Mouse (Mus musculus) embryonic facial prominence, embryonic 14.5 days (tissue): ENCODE data around the gene Mettl5. TPM values are rescaled to one million over a fixed set of nuclear protein-coding genes. Genes with fewer than 3 reads are reported as not detected.

Experiments used
- ATAC-seq: fragments of 200-750 bp; cut with Nextera tagmentation; 2 replicates; pipeline ENCODE4 v1.8.0; 2017; ENCODE audit warnings: low read depth, moderate number of reproducible peaks, moderate TSS enrichment
- DNase-seq: peaks from one replicate; pipeline ENCODE4 v3.0.0-alpha.2; 2015; ENCODE audit warnings: low spot score
- H3K27ac ChIP-seq: fragments of 300-500 bp; sonication (generic); replicated peaks from 2 replicates; pipeline ENCODE4 v1.5.1; 2014; ENCODE audit warnings: low read depth, mild to moderate bottlenecking, low read length, moderate library complexity
- H3K27me3 ChIP-seq: fragments of 300-500 bp; sonication (generic); replicated peaks from 2 replicates; pipeline ENCODE4 v1.6.1; 2014; ENCODE audit warnings: low read length; ENCODE audit not compliant: control insufficient read depth, insufficient read depth
- H3K36me3 ChIP-seq: fragments of 300-500 bp; sonication (generic); 2 replicates; pipeline ENCODE4 v1.6.1; 2014; ENCODE audit warnings: low read length, mixed read lengths; ENCODE audit not compliant: control insufficient read depth, insufficient read depth
- H3K4me1 ChIP-seq: fragments of 300-500 bp; sonication (generic); 2 replicates; pipeline ENCODE4 v1.6.1; 2014; ENCODE audit warnings: antibody characterized with exemption, low read length; ENCODE audit not compliant: control insufficient read depth, insufficient read depth
- H3K4me2 ChIP-seq: fragments of 300-500 bp; sonication (generic); 2 replicates; pipeline ENCODE4 v1.6.1; 2014; ENCODE audit warnings: low read depth, mild to moderate bottlenecking, low read length, moderate library complexity, mixed read lengths
- H3K4me3 ChIP-seq: fragments of 300-500 bp; sonication (generic); 2 replicates; pipeline ENCODE4 v1.5.1; 2014; ENCODE audit warnings: low read depth, mild to moderate bottlenecking, low read length
- H3K9ac ChIP-seq: fragments of 300-500 bp; sonication (generic); 2 replicates; pipeline ENCODE4 v1.6.1; 2014; ENCODE audit warnings: low read depth, mild to moderate bottlenecking, low read length, moderate library complexity, mixed read lengths
- H3K9me3 ChIP-seq: fragments of 300-500 bp; sonication (generic); 2 replicates; pipeline ENCODE4 v1.6.1; 2016; ENCODE audit warnings: low read length; ENCODE audit not compliant: control insufficient read depth
- WGBS: fragments of 180-500 bp; shearing (Covaris S2); extraction: QIAGEN DNeasy Blood & Tissue Kit; methylation state at CpG from one replicate; pipeline ENCODE4 v1.1.7; 2014; 5-methylcytosine and 5-hydroxymethylcytosine counted together
- polyA plus RNA-seq: library from polyadenylated mRNA; unstranded; fragments of >200 nt; fragmentation: Nextera tagmentation; extraction: Ambion mirVana; gene quantifications from 2 replicates; pipeline ENCODE4 v1.2.1, GENCODE M21; 2014

Mettl5 gene
- polyA plus RNA-seq, 1 experiment from 2014 or later: 30.9 TPM

DNA sequence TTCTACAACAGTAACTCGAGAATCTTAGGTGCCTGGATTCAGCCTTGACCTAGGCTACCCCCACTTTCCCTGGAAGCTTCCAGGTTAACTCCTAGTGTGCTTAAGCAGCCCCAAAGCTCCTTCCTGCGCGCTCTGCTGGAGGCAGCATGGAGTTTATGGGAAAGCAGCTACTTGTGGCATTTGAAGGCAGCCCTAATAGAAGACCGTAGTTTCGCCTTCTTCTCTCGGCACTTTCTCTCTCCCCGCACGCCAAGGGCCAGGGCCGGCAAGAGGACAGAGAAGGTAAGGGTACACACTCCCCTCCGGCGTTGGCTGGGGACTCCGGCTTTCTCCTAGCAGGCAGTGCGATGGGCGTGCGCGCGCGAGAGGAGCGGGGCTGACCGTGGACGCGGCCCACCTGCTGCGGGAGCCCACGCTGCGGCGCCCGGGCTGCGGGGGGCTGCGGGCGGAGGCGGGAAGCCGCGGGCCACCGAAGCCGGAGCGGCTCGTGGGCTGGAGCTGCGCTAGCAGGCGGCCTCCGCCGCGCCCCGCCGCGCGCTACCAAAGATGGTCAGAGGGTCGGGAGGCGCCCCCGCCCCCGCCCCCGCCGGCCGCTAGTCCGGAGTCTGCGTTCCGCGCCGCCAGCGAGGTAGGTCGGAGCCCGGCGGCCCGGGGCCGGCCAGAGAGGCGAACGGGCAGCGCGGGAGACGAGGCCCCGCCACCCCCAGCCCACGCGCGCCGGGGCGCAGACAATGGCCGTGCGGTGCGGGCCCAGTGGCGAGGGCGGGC lies 62.9 kb downstream of the Mettl5 start:
- H3K27ac ChIP-seq: peak overlapping the region; percentile 96
- peak; percentile 76 for ATAC-seq
- H3K27me3 ChIP-seq: no peaks in the 10 kb centered on the region
- peak overlapping the region; percentile 95 for H3K9ac ChIP-seq
- peaks cover 13% of the 10 kb centered on the region; the same call in 1 of the 2 replicates for H3K36me3 ChIP-seq
- H3K9me3 ChIP-seq: no peaks in the 10 kb centered on the region
- peak; percentile 80 for DNase-seq
- H3K4me2 ChIP-seq: peak overlapping the region; percentile 72
- 0% methylated on average over 22 of the region's 80 CpGs for WGBS
- peaks cover 9% of the 10 kb centered on the region for H3K4me1 ChIP-seq
- peak overlapping the region; percentile 89 for H3K4me3 ChIP-seq

DNA sequence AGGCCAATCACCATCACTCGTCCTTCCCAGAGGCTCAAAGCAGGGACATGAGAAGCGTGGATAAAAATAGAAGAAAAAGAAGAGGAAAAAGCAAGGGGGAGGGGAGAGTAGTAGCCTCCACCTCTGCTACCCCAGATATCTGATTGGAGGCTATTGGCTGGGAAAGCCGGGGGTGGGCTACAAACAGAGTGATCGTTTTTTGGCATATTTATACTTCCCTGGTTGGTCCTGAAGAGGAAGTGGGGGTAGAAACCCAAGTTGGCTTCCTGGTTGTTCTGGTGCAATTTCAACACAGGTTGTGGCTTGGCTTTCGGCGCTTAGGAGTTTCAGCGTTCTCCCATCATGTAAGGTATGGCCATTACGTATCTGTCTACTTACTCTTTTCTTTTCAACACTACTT lies 63.7 kb downstream of the Mettl5 start, which contains the start of gene Klhl23:
Gene Klhl23 (plus strand): TSS at position 234 of the 400 bp plus-strand sequence.
- 10% methylated on average over 8 of the region's 8 CpGs for WGBS
- ATAC-seq: no peak

More for the DNA sequence above, 63.7 kb downstream of the Mettl5 start, which contains the start of gene Klhl23:
- Histone ChIP-seq H3K36me3 (peaks cover 10% of the 10 kb centered on the region; the same call in 1 of the 2 replicates), H3K27me3 (no peaks in the 10 kb centered on the region), H3K9me3 (no peaks in the 10 kb centered on the region), H3K4me1 (peaks cover 9% of the 10 kb centered on the region), H3K9ac (peak within 1 kb of the TSS; percentile 95), H3K27ac (peak within 1 kb of the TSS; percentile 96), H3K4me3 (peak within 1 kb of the TSS; percentile 89), H3K4me2 (peak within 1 kb of the TSS; percentile 72)
- peak; percentile 64 for DNase-seq

Other genes starting within 250 kb of the Mettl5 start
- 16.4 and 16.6 TPM in 2 replicates for gene Bbs5, start 238.4 kb downstream of the Mettl5 start, polyA plus RNA-seq
- 25.5 and 34.1 TPM in 2 replicates for gene Klhl41, start 215.5 kb downstream of the Mettl5 start, polyA plus RNA-seq
- 10.9 and 11.9 TPM in 2 replicates for gene Fastkd1, start 172.1 kb downstream of the Mettl5 start, polyA plus RNA-seq
- 119 and 127 TPM in 2 replicates for gene Ppig, start 163.1 kb downstream of the Mettl5 start, polyA plus RNA-seq
- 1.9 and 2.2 TPM in 2 replicates for gene Ccdc173, start 96.0 kb downstream of the Mettl5 start, polyA plus RNA-seq
- 24.9 and 27.0 TPM in 2 replicates for gene Phospho2, start 96.0 kb downstream of the Mettl5 start, polyA plus RNA-seq
- gene Klhl23, start 63.7 kb downstream of the Mettl5 start, polyA plus RNA-seq: 20.8 and 22.3 TPM in 2 replicates
- gene Ssb, start 24.1 kb downstream of the Mettl5 start, polyA plus RNA-seq: 293 and 303 TPM in 2 replicates
- 17.3 and 19.4 TPM in 2 replicates for gene Ubr3, start 11.6 kb upstream of the Mettl5 start, polyA plus RNA-seq
- 0.04 TPM in 1 of 2 replicates, not detected in the other for gene Myo3b, start 153.5 kb upstream of the Mettl5 start, polyA plus RNA-seq